Mouse (Mus musculus) embryonic facial prominence, embryonic 14.5 days (tissue): ENCODE results near the gene Rtn4rl2. TPM values are rescaled to one million over a fixed set of nuclear protein-coding genes. Genes with fewer than 3 reads are reported as not detected.

Source experiments
- ATAC-seq: fragments of 200-750 bp; cut with Nextera tagmentation; 2 replicates; pipeline ENCODE4 v1.8.0; 2017; ENCODE audit warnings: low read depth, moderate number of reproducible peaks, moderate TSS enrichment
- DNase-seq: peaks from one replicate; pipeline ENCODE4 v3.0.0-alpha.2; 2015; ENCODE audit warnings: low spot score
- H3K27ac ChIP-seq: fragments of 300-500 bp; sonication (generic); replicated peaks from 2 replicates; pipeline ENCODE4 v1.5.1; 2014; ENCODE audit warnings: low read depth, mild to moderate bottlenecking, low read length, moderate library complexity
- H3K27me3 ChIP-seq: fragments of 300-500 bp; sonication (generic); replicated peaks from 2 replicates; pipeline ENCODE4 v1.6.1; 2014; ENCODE audit warnings: low read length; ENCODE audit not compliant: control insufficient read depth, insufficient read depth
- H3K36me3 ChIP-seq: fragments of 300-500 bp; sonication (generic); 2 replicates; pipeline ENCODE4 v1.6.1; 2014; ENCODE audit warnings: low read length, mixed read lengths; ENCODE audit not compliant: control insufficient read depth, insufficient read depth
- H3K4me1 ChIP-seq: fragments of 300-500 bp; sonication (generic); 2 replicates; pipeline ENCODE4 v1.6.1; 2014; ENCODE audit warnings: antibody characterized with exemption, low read length; ENCODE audit not compliant: control insufficient read depth, insufficient read depth
- H3K4me2 ChIP-seq: fragments of 300-500 bp; sonication (generic); 2 replicates; pipeline ENCODE4 v1.6.1; 2014; ENCODE audit warnings: low read depth, mild to moderate bottlenecking, low read length, moderate library complexity, mixed read lengths
- H3K4me3 ChIP-seq: fragments of 300-500 bp; sonication (generic); 2 replicates; pipeline ENCODE4 v1.5.1; 2014; ENCODE audit warnings: low read depth, mild to moderate bottlenecking, low read length
- H3K9ac ChIP-seq: fragments of 300-500 bp; sonication (generic); 2 replicates; pipeline ENCODE4 v1.6.1; 2014; ENCODE audit warnings: low read depth, mild to moderate bottlenecking, low read length, moderate library complexity, mixed read lengths
- H3K9me3 ChIP-seq: fragments of 300-500 bp; sonication (generic); 2 replicates; pipeline ENCODE4 v1.6.1; 2016; ENCODE audit warnings: low read length; ENCODE audit not compliant: control insufficient read depth
- WGBS: fragments of 180-500 bp; shearing (Covaris S2); extraction: QIAGEN DNeasy Blood & Tissue Kit; methylation state at CpG from one replicate; pipeline ENCODE4 v1.1.7; 2014; 5-methylcytosine and 5-hydroxymethylcytosine counted together
- polyA plus RNA-seq: library from polyadenylated mRNA; unstranded; fragments of >200 nt; fragmentation: Nextera tagmentation; extraction: Ambion mirVana; gene quantifications from 2 replicates; pipeline ENCODE4 v1.2.1, GENCODE M21; 2014

Gene Rtn4rl2
- polyA plus RNA-seq, 1 experiment from 2014 or later: 3.4 TPM

- H3K9me3 ChIP-seq: no peaks in the 10 kb centered on the region
- H3K4me1 ChIP-seq: no peaks in the 10 kb centered on the region; the same call in 1 of the 2 replicates
- no peak for DNase-seq
- H3K36me3 ChIP-seq: peaks cover 22% of the 10 kb centered on the region; the same call in 1 of the 2 replicates
- ATAC-seq: no peak
- no peak overlapping the region for H3K4me3 ChIP-seq
- H3K27me3 ChIP-seq: no peaks in the 10 kb centered on the region
- WGBS: 59% methylated on average over 7 of the region's 7 CpGs
- peak overlapping the region; percentile 36; the same call in 1 of the 2 replicates for H3K4me2 ChIP-seq
- no peak overlapping the region for H3K9ac ChIP-seq
- no peak overlapping the region for H3K27ac ChIP-seq
These were observed 35.9 kb downstream of the Rtn4rl2 start for GRCm38 (mm10) chr2:84850407-84851129.

GRCm38 (mm10) chr2:84845226-84845625 is 41.3 kb downstream of the Rtn4rl2 start:
- 68% methylated on average over 1 of the region's 1 CpGs for WGBS
- Histone ChIP-seq H3K27ac (no peak overlapping the region), H3K4me3 (no peak overlapping the region), H3K9ac (no peak overlapping the region), H3K27me3 (no peaks in the 10 kb centered on the region), H3K4me2 (no peak overlapping the region), H3K4me1 (peaks cover 11% of the 10 kb centered on the region), H3K9me3 (no peaks in the 10 kb centered on the region), H3K36me3 (peaks cover 12% of the 10 kb centered on the region; the same call in 1 of the 2 replicates)
- no peak for ATAC-seq
- no peak for DNase-seq

GRCm38 (mm10) chr2:84843654-84844053 is 42.9 kb downstream of the Rtn4rl2 start:
- no peaks in the 10 kb centered on the region; the same call in 1 of the 2 replicates for H3K36me3 ChIP-seq
- 0 out of 2 replicates have a peak, but pooled peaks cover 1% of the 10 kb centered on the region for H3K27me3 ChIP-seq
- no peak for ATAC-seq
- no peaks in the 10 kb centered on the region for H3K9me3 ChIP-seq
- H3K4me3 ChIP-seq: no peak overlapping the region
- no peak overlapping the region for H3K9ac ChIP-seq
- H3K4me2 ChIP-seq: no peak overlapping the region
- peaks cover 12% of the 10 kb centered on the region for H3K4me1 ChIP-seq
- WGBS: 66% methylated on average over 6 of the region's 6 CpGs
- H3K27ac ChIP-seq: no peak overlapping the region
- no peak for DNase-seq

GRCm38 (mm10) chr2:84841905-84842304 is 44.6 kb downstream of the Rtn4rl2 start:
- Histone ChIP-seq H3K4me1 (peaks cover 14% of the 10 kb centered on the region), H3K4me3 (peak overlapping the region; percentile 66; the same call in 1 of the 2 replicates), H3K27ac (no peak overlapping the region), H3K9ac (no peak overlapping the region), H3K36me3 (no peaks in the 10 kb centered on the region; the same call in 1 of the 2 replicates), H3K27me3 (0 out of 2 replicates have a peak, but pooled peaks cover 6% of the 10 kb centered on the region), H3K4me2 (peak overlapping the region; percentile 91), H3K9me3 (no peaks in the 10 kb centered on the region)
- DNase-seq: no peak
- no peak for ATAC-seq

- DNase-seq (no peak), ATAC-seq (no peak)
- Histone ChIP-seq H3K27me3 (0 out of 2 replicates have a peak, but pooled peaks cover 6% of the 10 kb centered on the region), H3K4me2 (peak overlapping the region; percentile 91), H3K27ac (peak overlapping the region; percentile 88), H3K4me1 (peaks cover 14% of the 10 kb centered on the region), H3K9me3 (no peaks in the 10 kb centered on the region), H3K4me3 (peak overlapping the region; percentile 66), H3K9ac (peak overlapping the region; percentile 83), H3K36me3 (no peaks in the 10 kb centered on the region)
- 7% methylated on average over 17 of the region's 17 CpGs for whole genome bisulfite sequencing
These were observed 45.6 kb downstream of the Rtn4rl2 start for GRCm38 (mm10) chr2:84840748-84841563.

GRCm38 (mm10) chr2:84840016-84840747 is 46.3 kb downstream of the Rtn4rl2 start:
- WGBS: under 1% methylated on average over 36 of the region's 54 CpGs
- H3K36me3 ChIP-seq: no peaks in the 10 kb centered on the region
- H3K9me3 ChIP-seq: no peaks in the 10 kb centered on the region
- H3K9ac ChIP-seq: peak overlapping the region; percentile 83
- ATAC-seq (peak; percentile 92), DNase-seq (peak; percentile 92)
- peak overlapping the region; percentile 66 for H3K4me3 ChIP-seq
- H3K4me1 ChIP-seq: peaks cover 14% of the 10 kb centered on the region
- H3K4me2 ChIP-seq: peak overlapping the region; percentile 91
- H3K27ac ChIP-seq: peak overlapping the region; percentile 88
- 0 out of 2 replicates have a peak, but pooled peaks cover 6% of the 10 kb centered on the region for H3K27me3 ChIP-seq

- H3K4me1 ChIP-seq: peaks cover 14% of the 10 kb centered on the region
- no peaks in the 10 kb centered on the region for H3K9me3 ChIP-seq
- H3K36me3 ChIP-seq: no peaks in the 10 kb centered on the region
- ATAC-seq (peak; percentile 39), DNase-seq (peak; percentile 80)
- peak overlapping the region; percentile 83 for H3K9ac ChIP-seq
- under 1% methylated on average over 44 of the region's 47 CpGs for WGBS
- peak overlapping the region; percentile 88 for H3K27ac ChIP-seq
- H3K4me3 ChIP-seq: peak overlapping the region; percentile 66
- peak overlapping the region; percentile 91 for H3K4me2 ChIP-seq
- H3K27me3 ChIP-seq: 0 out of 2 replicates have a peak, but pooled peaks cover 6% of the 10 kb centered on the region
These were observed 47.2 kb downstream of the Rtn4rl2 start for GRCm38 (mm10) chr2:84838993-84839980.
